Mouse (Mus musculus) activated CD4-positive, CD25-positive, alpha-beta regulatory T cell, adult 9 weeks (primary cell): ENCODE data around the gene Zfp318. TPM values are rescaled to one million over a fixed set of nuclear protein-coding genes. Genes with fewer than 3 reads are reported as not detected.

ENCODE experiments used
- polyA plus RNA-seq: library from polyadenylated mRNA; unstranded; fragments of 100-300 nt; shearing (Covaris generic); gene quantifications from one replicate; pipeline ENCODE4 v1.2.1, GENCODE M21; 2017

Zfp318 gene
- 1.1 TPM for polyA plus RNA-seq

DNA sequence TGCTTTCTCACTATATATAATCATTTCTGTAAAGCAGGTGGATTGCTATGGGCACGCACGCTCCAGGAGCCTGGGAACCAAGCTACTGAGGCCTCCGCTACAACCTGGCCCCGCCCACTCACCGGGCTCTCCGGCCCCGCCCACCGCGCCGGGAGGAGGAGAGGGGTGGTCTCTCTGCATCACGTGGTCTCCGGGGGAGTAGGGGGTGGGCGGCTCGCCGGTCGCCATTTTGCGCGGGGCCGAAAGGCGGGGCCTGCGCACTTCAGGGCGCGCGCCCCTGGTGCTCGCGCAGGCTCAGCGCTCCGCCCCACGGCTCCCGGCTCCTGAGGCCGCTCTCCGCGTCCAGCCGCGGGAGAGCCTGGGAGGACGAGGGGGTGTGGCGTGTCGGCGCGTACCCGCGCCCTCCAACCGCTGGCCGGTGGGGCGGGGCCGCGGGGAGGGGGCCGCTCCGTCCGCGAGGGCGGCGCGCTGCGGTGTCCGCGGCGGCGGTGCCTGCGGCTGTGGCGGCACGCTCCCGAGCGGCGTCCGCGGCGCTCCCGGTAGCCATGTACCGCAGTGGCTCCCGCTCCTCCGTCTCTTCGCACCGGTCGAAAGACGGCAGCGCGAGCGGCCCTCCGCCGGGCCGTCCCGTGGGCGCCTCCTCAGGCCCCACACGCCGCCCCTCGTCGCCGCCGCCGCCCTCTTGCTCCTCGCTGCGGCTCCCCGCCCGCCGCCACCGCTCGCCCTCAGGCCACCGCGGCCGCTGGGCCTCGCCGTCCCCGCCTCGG lies at the start of gene Zfp318:
Gene Zfp318, plus strand, starts transcription at position 438 of the 767 bp plus-strand sequence.

DNA sequence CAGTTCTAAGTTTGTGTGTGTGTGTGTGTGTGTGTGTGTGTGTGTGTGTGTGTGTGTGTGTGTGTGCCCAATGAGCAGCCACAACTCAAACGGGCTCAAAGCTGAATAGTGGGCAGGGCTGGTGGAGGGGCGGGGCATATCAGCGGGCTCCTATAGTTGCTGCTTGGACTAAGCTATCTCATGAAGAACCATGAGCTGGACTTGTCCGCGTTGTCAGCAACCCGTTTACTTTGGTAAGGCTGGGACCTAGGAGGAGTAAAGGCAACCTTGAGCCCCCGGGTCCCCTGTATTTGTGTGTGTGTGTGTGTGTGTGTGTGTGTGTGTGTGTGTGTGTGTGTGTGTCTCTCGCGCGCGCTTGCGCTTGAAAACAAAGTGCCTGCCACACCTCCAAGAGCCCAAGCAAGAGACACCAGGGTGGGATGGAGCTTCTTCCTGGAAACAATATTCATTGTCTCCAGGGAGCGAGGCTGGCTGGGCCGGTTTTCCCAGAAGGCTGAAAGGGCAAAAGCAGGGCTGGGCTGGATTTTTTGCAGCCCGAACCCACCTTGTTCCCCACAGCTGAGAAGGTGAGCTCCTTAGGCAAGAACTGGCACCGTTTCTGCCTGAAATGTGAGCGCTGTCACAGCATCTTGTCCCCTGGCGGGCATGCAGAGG lies 45.4 kb downstream of the Zfp318 start, which contains the start of gene Crip3:
Gene Crip3, plus strand, starts transcription at position 166 of the 654 bp plus-strand sequence.

GRCm38 (mm10) chr17:46438298-46438873 lies 54.9 kb downstream of the Zfp318 start, which contains the start of gene Slc22a7:
Slc22a7 (minus strand) TSS chr17:46438457.

Other genes with a start within 250 kb of the Zfp318 start
- gene Rsph9, start 239.5 kb upstream of the Zfp318 start, polyA plus RNA-seq: 1.9 TPM
- gene Mad2l1bp, start 230.2 kb upstream of the Zfp318 start, polyA plus RNA-seq: 62.9 TPM
- gene Gtpbp2, start 222.7 kb upstream of the Zfp318 start, polyA plus RNA-seq: 93.2 TPM
- gene Polh, start 181.1 kb upstream of the Zfp318 start, polyA plus RNA-seq: 7.9 TPM
- gene Xpo5, start 180.9 kb upstream of the Zfp318 start, polyA plus RNA-seq: 52.0 TPM
- 72.9 TPM for gene Polr1c, start 135.7 kb upstream of the Zfp318 start, polyA plus RNA-seq
- 188 TPM for gene Yipf3, start 135.7 kb upstream of the Zfp318 start, polyA plus RNA-seq
- gene Lrrc73, start 130.2 kb upstream of the Zfp318 start, polyA plus RNA-seq: 0.13 TPM
- gene Tjap1, start 100.7 kb upstream of the Zfp318 start, polyA plus RNA-seq: 29.3 TPM
- gene Dlk2, start 86.3 kb upstream of the Zfp318 start, polyA plus RNA-seq: not detected
- 8.0 TPM for gene Abcc10, start 55.4 kb upstream of the Zfp318 start, polyA plus RNA-seq
- not detected for gene Crip3, start 45.2 kb downstream of the Zfp318 start, polyA plus RNA-seq
- gene Slc22a7, start 54.7 kb downstream of the Zfp318 start, polyA plus RNA-seq: not detected
- gene Ttbk1, start 103.9 kb downstream of the Zfp318 start, polyA plus RNA-seq: 0.15 TPM
- 8.3 TPM for gene Dnph1, start 113.0 kb downstream of the Zfp318 start, polyA plus RNA-seq
- 9.2 TPM for gene Cul9, start 162.7 kb downstream of the Zfp318 start, polyA plus RNA-seq
- 4.5 TPM for gene Srf, start 172.4 kb downstream of the Zfp318 start, polyA plus RNA-seq
- gene Ptk7, start 245.8 kb downstream of the Zfp318 start, polyA plus RNA-seq: not detected